Mouse (Mus musculus) midbrain, embryonic 15.5 days (tissue): Measurements from ENCODE around the gene Stx1b. TPM values are rescaled to one million over a fixed set of nuclear protein-coding genes. Genes with fewer than 3 reads are reported as not detected.
A peak's percentile ranks its signal among the peaks of the same experiment; 100 is the strongest.

Experiments used
- ATAC-seq: fragments of 200-750 bp; cut with Nextera tagmentation; replicated peaks from 2 replicates; pipeline ENCODE4 v1.8.0; 2017; ENCODE audit warnings: moderate TSS enrichment
- H3K27ac ChIP-seq: fragments of 300-500 bp; sonication (generic); 2 replicates; pipeline ENCODE4 v1.5.1; 2015; ENCODE audit warnings: mild to moderate bottlenecking, inconsistent platforms
- H3K27me3 ChIP-seq: fragments of 300-500 bp; sonication (generic); replicated peaks from 2 replicates; pipeline ENCODE4 v1.6.1; 2015; ENCODE audit warnings: inconsistent platforms
- H3K36me3 ChIP-seq: fragments of 300-500 bp; sonication (generic); replicated peaks from 2 replicates; pipeline ENCODE4 v1.6.1; 2015; ENCODE audit warnings: inconsistent platforms
- H3K4me1 ChIP-seq: fragments of 300-500 bp; sonication (generic); 2 replicates; pipeline ENCODE4 v1.6.1; 2015; ENCODE audit warnings: inconsistent platforms
- H3K4me2 ChIP-seq: fragments of 300-500 bp; sonication (generic); 2 replicates; pipeline ENCODE4 v1.6.1; 2015; ENCODE audit warnings: inconsistent platforms, mild to moderate bottlenecking, moderate library complexity
- H3K4me3 ChIP-seq: fragments of 300-500 bp; sonication (generic); 2 replicates; pipeline ENCODE4 v1.5.1; 2015; ENCODE audit warnings: mild to moderate bottlenecking, inconsistent platforms
- H3K9ac ChIP-seq: fragments of 300-500 bp; sonication (generic); 2 replicates; pipeline ENCODE4 v1.6.1; 2015; ENCODE audit warnings: mild to moderate bottlenecking, inconsistent platforms
- H3K9me3 ChIP-seq: fragments of 300-500 bp; sonication (generic); 2 replicates; pipeline ENCODE4 v1.6.1; 2016; ENCODE audit warnings: inconsistent platforms
- WGBS: fragments of 180-500 bp; shearing (Covaris S2); methylation state at CpG from one replicate; pipeline ENCODE4 v1.1.7; 2015; ENCODE audit warnings: mixed read lengths; 5-methylcytosine and 5-hydroxymethylcytosine counted together
- polyA plus RNA-seq: library from polyadenylated mRNA; unstranded; fragments of >200 nt; fragmentation: Nextera tagmentation; extraction: Ambion mirVana; gene quantifications from 2 replicates; pipeline ENCODE4 v1.2.1, GENCODE M21; 2015

The Stx1b gene
- polyA plus RNA-seq, 1 experiment from 2014 or later: 72.9 TPM

DNA sequence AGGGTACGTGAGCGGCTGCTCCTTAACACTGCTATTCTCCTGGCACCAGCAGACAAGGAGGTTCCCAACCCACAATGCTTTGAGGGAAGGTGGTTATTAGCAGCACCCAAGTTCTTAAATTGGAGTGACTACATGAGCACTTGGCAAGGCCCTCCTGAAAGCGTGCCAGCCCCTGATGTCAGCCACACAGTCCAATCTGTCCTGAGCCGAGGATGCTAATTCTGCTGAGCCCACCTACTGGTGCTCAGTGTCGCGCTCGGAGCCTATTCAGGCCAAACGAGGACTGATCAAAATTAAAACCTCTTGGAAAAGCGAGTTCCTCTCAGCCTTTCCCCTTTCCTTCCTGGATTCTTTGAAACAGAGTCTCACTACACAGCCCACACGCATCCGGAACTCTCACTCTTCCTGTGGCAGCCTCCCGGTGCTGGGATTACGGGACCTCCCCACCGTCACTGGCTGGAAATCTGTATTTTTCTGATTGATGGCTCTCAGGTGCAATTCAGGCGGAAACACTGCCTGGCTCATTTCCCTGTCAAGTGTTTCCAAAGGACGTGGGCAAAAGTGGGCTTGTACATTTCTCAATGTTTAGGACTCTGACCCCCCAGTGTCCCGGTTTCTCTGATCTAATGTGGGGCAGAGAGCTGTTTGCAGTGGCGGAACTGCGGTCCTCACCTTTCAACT lies 10.0 kb downstream of the Stx1b start:
- no peak overlapping the region for H3K4me3 ChIP-seq
- H3K36me3 ChIP-seq: peaks cover 27% of the 10 kb centered on the region; the same call in 1 of the 2 replicates
- 87% methylated on average over 19 of the region's 19 CpGs for WGBS

DNA sequence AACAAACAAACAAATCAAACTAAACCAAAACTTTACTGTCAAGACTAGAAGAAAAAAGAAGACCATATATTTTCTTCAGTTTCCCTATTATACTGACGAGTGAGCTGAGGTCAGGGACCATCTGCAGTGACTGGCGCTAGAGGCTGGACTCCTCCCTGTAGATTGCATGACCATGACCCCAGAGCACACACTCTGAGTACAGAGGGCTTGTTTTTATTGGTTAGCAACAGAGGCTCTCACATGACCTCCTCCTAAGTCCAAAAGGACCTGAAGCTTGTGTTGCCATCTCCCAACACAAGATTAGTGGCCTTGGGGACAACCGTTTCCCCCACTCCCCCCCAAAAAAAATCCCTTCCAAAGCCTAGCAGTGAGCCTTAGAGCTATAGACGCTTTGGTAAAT lies 10.5 kb downstream of the Stx1b start:
- 92% methylated on average over 4 of the region's 4 CpGs for WGBS
- peaks cover 27% of the 10 kb centered on the region; the same call in 1 of the 2 replicates for H3K36me3 ChIP-seq

More for the DNA sequence above, 10.0 kb downstream of the Stx1b start:
- H3K9me3 ChIP-seq: no peaks in the 10 kb centered on the region
- no peaks in the 10 kb centered on the region for H3K27me3 ChIP-seq
- H3K4me1 ChIP-seq: no peaks in the 10 kb centered on the region
- ATAC-seq: no peak
- H3K9ac ChIP-seq: no peak overlapping the region
- no peak overlapping the region for H3K4me2 ChIP-seq
- no peak overlapping the region for H3K27ac ChIP-seq

DNA sequence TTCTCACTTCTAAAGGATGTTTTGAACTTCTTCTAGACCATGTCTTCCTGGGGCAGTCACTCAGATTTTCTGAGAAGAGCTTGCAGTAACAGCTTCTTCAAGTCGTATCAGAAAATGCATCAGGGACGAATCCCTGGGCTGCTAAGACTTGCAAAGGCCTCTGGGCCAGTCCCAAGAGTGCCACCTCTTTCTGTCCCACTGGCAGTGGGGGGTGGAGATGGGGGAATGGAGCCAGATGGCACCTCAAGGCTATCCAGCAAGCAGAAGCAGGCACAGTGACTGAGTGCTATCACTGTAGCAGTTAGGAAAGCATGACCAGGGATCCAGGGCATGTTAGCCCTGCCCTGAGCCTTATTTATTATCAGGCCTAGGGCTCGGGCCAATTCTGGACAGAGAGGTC lies 12.1 kb downstream of the Stx1b start:
- no peak overlapping the region for H3K9ac ChIP-seq
- WGBS: 91% methylated on average over 3 of the region's 3 CpGs
- ATAC-seq: no peak
- no peak overlapping the region for H3K4me3 ChIP-seq
- H3K27me3 ChIP-seq: no peaks in the 10 kb centered on the region
- no peak overlapping the region for H3K27ac ChIP-seq
- H3K36me3 ChIP-seq: peaks cover 33% of the 10 kb centered on the region
- no peaks in the 10 kb centered on the region for H3K4me1 ChIP-seq
- no peak overlapping the region for H3K4me2 ChIP-seq
- H3K9me3 ChIP-seq: no peaks in the 10 kb centered on the region

More for the DNA sequence above, 10.5 kb downstream of the Stx1b start:
- Histone ChIP-seq H3K4me1 (no peaks in the 10 kb centered on the region), H3K9ac (no peak overlapping the region), H3K27me3 (no peaks in the 10 kb centered on the region), H3K4me2 (no peak overlapping the region), H3K27ac (no peak overlapping the region), H3K9me3 (no peaks in the 10 kb centered on the region), H3K4me3 (no peak overlapping the region)
- ATAC-seq: no peak

DNA sequence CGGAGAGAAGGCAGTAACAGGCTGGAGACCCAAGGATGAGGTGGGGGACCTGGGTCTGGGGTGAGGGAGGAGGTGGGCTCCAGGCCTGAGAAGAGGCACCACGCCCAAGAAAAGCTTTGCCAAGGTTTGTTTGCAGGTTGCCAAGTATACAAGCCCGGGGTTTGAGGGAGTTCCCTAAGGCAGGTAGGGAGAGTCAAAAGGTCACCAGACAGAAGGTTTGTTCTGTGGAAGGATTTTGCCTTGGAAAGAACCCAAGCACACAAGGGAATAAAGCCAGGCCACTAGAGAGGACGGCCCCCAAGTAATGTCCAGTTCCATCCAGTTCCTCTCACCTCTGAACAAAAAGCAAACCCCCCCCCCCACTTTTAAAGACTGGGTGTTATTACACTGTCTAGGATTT lies 13.1 kb downstream of the Stx1b start:
- Histone ChIP-seq H3K27ac (no peak overlapping the region), H3K4me3 (no peak overlapping the region), H3K4me2 (no peak overlapping the region), H3K4me1 (no peaks in the 10 kb centered on the region), H3K9me3 (no peaks in the 10 kb centered on the region), H3K27me3 (no peaks in the 10 kb centered on the region), H3K9ac (no peak overlapping the region), H3K36me3 (peaks cover 38% of the 10 kb centered on the region)
- no peak for ATAC-seq
- WGBS: 90% methylated on average over 4 of the region's 4 CpGs

DNA sequence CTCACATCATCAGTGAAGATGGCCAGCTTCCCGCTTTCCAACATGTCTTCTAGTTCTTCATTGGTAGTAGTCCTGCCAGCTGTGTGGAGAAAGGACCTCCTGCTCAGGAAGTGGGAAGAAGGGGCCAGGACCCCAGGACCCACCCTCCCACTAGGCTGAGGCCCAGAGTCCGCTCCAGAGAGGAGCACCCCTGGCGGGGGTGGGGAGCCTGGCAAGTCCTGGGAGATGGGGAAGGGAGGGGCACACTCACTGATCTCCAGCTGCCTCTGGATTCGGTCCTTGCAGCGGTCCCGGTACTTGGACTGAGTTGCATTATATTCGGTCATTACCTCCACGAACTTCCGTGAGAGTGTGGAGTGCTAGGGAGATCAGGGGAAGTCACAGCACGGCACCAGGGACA lies 13.7 kb downstream of the Stx1b start:
- Histone ChIP-seq H3K4me2 (no peak overlapping the region), H3K9me3 (no peaks in the 10 kb centered on the region), H3K9ac (no peak overlapping the region), H3K4me1 (no peaks in the 10 kb centered on the region), H3K27me3 (no peaks in the 10 kb centered on the region), H3K4me3 (no peak overlapping the region), H3K27ac (no peak overlapping the region), H3K36me3 (peaks cover 38% of the 10 kb centered on the region)
- WGBS: 82% methylated on average over 10 of the region's 10 CpGs
- no peak for ATAC-seq

DNA sequence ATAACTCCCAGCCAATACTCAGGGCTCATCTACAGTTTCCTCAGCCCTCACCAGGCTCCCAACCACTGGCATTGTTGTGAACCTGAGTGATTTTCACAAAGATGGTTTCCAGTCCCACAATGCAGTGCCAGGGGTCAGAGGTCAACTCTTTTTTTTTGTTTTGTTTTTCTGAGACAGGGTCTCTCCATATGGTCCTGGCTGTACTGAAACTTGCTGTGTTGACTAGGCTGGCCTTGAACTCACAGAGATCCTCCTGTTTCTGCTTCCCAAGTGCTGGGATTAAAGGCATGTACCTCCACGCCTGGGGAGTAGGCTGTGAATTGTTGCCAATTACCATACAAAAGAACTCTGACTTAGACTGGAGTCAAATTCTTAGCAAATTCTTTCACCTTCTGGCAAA lies 14.5 kb downstream of the Stx1b start:
- Histone ChIP-seq H3K27ac (no peak overlapping the region), H3K4me3 (no peak overlapping the region), H3K4me2 (no peak overlapping the region), H3K36me3 (peaks cover 38% of the 10 kb centered on the region), H3K27me3 (no peaks in the 10 kb centered on the region), H3K9ac (no peak overlapping the region), H3K4me1 (no peaks in the 10 kb centered on the region), H3K9me3 (no peaks in the 10 kb centered on the region)
- WGBS: 81% methylated on average over 1 of the region's 1 CpGs
- no peak for ATAC-seq

DNA sequence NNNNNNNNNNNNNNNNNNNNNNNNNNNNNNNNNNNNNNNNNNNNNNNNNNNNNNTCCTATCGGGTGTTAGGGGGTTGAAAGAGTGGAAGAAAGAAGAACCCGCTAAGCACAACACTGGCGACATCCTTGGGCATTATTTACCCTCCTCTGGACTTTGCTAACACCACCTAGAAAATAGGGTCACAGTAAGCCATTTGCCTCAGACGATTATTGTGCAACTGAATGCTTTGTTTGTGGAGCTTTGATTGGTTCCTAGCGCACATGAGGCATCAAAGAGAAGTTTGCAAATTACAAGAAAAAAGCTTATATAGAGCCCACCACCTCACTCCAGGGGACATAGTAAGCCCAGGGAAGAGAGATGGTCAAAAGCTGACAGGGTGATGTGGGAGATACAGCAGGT lies 15.5 kb downstream of the Stx1b start:
- Histone ChIP-seq H3K4me1 (no peaks in the 10 kb centered on the region), H3K9me3 (no peaks in the 10 kb centered on the region), H3K9ac (no peak overlapping the region), H3K27ac (no peak overlapping the region), H3K4me3 (no peak overlapping the region), H3K36me3 (peaks cover 30% of the 10 kb centered on the region), H3K4me2 (no peak overlapping the region), H3K27me3 (no peaks in the 10 kb centered on the region)
- 75% methylated on average over 5 of the region's 5 CpGs for WGBS
- no peak for ATAC-seq

DNA sequence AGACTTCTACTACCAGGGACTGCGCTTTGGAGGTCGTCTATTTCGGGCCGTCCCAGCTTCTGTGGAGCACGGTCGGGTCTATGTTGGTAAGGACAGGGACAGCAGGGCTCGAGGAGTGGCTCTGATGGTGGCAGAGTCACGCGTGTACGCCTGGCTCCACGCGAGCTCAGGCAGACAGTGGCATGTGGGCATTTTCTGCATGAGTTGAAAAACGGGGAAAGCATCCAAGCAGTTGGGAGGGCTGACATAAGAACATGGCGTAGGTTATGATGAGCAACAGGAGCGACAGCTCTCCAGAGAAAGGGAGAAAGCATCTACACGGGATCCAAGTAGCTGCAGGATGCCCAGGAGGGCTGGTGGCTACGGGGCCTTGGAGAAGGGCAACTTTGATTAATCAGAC lies 22.0 kb downstream of the Stx1b start:
- Histone ChIP-seq H3K9ac (no peak overlapping the region), H3K36me3 (peaks cover 28% of the 10 kb centered on the region), H3K4me1 (peaks cover 9% of the 10 kb centered on the region), H3K9me3 (no peaks in the 10 kb centered on the region), H3K4me3 (no peak overlapping the region), H3K4me2 (no peak overlapping the region), H3K27me3 (no peaks in the 10 kb centered on the region), H3K27ac (no peak overlapping the region)
- no peak for ATAC-seq
- WGBS: 90% methylated on average over 17 of the region's 17 CpGs

DNA sequence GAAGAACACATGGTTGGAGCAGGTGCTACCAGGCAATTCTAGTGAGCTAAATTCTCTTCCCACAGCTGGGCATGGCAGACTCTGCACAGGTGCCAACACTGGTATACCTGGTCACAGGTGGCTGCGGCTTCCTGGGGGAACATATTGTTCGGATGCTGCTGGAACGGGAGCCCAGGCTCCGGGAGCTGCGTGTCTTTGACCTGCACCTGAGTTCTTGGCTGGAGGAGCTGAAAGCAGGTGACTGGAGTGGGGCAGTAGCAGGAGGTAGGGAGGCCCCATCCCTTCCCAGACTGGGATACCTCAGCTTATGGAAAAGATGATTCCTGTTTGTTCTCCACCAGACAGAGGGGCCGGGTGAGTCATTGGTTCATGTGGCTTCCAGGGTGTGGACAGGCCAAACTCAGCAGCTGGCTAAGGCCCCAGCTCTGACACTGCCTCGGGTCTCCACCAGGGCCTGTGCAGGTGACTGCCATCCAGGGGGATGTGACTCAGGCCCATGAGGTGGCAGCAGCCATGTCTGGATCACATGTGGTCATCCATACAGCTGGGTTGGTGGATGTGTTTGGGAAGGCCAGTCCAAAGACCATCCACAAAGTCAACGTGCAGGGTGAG lies 23.2 kb downstream of the Stx1b start:
- Histone ChIP-seq H3K4me3 (no peak overlapping the region), H3K27ac (peak overlapping the region; percentile 60; the same call in 1 of the 2 replicates), H3K9ac (no peak overlapping the region), H3K36me3 (peaks cover 34% of the 10 kb centered on the region), H3K27me3 (no peaks in the 10 kb centered on the region), H3K4me2 (peak overlapping the region; percentile 28; the same call in 1 of the 2 replicates), H3K4me1 (peaks cover 9% of the 10 kb centered on the region), H3K9me3 (no peaks in the 10 kb centered on the region)
- ATAC-seq: 0 out of 2 replicates have a peak, but pooled peaks have one; percentile 15
- 93% methylated on average over 8 of the region's 8 CpGs for WGBS

DNA sequence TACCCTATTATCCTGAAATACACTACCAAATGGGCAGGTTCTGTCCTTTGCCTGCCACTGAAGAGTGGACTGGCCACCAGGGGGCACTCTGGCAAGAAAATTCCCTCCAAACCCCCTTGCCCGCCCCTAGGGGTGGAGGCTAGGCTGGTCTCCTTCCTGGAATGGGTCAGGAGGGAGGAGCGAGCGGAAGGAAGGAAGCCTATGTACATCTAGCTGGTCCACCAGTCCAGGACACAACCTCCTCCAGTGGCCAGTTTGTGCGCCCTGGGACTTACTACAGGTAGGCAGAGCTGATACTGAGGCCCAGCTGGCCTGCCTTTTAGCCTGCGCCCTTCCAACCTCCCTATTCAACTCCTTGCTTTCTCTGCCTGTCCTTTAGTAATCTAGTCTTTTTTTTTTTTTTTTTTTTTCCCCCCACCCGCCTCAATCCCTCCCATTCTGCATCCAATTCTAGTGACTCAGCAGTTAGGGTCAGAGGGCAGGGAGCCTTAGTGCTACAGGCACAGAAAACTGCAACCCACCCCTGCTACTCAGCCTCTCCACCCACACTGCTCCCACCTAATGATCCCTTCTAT lies 23.8 kb downstream of the Stx1b start, which contains the start of gene Hsd3b7:
Gene Hsd3b7, plus strand, starts transcription at position 170 of the 575 bp plus-strand sequence.
- H3K27me3 ChIP-seq: no peaks in the 10 kb centered on the region
- H3K4me1 ChIP-seq: peaks cover 9% of the 10 kb centered on the region
- 29% methylated on average over 6 of the region's 6 CpGs for WGBS
- H3K4me2 ChIP-seq: peak within 1 kb of the TSS; percentile 28; the same call in 1 of the 2 replicates
- peak within 1 kb of the TSS; percentile 60 for H3K27ac ChIP-seq
- peaks cover 40% of the 10 kb centered on the region for H3K36me3 ChIP-seq
- H3K9ac ChIP-seq: no peak within 1 kb of the TSS; the same call in 1 of the 2 replicates
- peak; percentile 66 for ATAC-seq
- no peak within 1 kb of the TSS for H3K4me3 ChIP-seq
- H3K9me3 ChIP-seq: no peaks in the 10 kb centered on the region

DNA sequence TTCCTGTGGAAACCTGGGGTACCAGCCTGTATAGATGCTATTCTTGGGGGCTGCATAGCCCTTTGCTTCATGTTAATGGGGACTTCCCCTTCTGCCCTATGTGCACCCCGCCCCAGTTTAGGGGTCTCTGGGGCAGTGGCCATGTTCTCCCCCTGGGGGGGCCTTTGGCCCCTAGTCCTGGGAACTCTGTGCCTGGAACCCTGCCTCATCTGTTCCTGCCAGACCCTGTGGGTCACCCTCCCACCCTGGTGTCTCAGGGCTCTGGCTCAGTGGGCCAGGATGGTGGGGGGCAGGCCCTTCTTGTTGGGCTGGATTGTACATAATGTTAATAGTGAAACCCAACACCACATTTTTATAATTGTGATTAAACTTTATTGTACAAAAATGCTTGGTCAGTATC lies 24.6 kb downstream of the Stx1b start:
- no peaks in the 10 kb centered on the region for H3K27me3 ChIP-seq
- no peak overlapping the region for H3K4me3 ChIP-seq
- H3K4me2 ChIP-seq: no peak overlapping the region
- no peak overlapping the region for H3K9ac ChIP-seq
- ATAC-seq: no peak
- WGBS: 94% methylated on average over 1 of the region's 1 CpGs
- H3K9me3 ChIP-seq: no peaks in the 10 kb centered on the region
- peaks cover 9% of the 10 kb centered on the region for H3K4me1 ChIP-seq
- peaks cover 47% of the 10 kb centered on the region for H3K36me3 ChIP-seq
- no peak overlapping the region for H3K27ac ChIP-seq

DNA sequence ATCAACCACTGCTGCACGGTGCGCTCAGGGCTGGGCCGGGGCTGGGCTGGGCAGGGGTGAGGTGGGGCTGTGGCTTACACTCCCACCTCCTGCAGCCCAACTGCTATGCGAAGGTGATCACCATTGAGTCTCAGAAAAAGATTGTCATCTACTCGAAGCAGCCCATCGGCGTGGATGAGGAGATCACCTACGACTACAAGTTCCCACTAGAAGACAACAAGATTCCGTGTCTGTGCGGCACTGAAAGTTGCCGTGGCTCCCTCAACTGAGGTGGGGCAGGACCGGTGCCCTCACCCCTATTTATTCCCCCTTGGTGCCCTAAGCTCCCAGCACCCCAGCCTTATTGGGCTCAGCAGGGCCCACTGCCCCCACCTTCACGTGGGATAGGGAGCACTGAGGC lies 25.1 kb downstream of the Stx1b start:
- Histone ChIP-seq H3K27me3 (no peaks in the 10 kb centered on the region), H3K36me3 (peaks cover 50% of the 10 kb centered on the region), H3K4me3 (no peak overlapping the region), H3K9me3 (no peaks in the 10 kb centered on the region), H3K9ac (no peak overlapping the region), H3K4me2 (no peak overlapping the region), H3K4me1 (peaks cover 9% of the 10 kb centered on the region), H3K27ac (no peak overlapping the region)
- 88% methylated on average over 13 of the region's 13 CpGs for WGBS
- ATAC-seq: no peak
